Mouse (Mus musculus) adrenal gland, adult 18-20 months (tissue): ENCODE measurements at regions not wholly inside any gene's neighbourhood (a gene's known extent, or its start where the extent isn't known, plus 50 kb on each side); places are given as distances from the start of the nearest gene placed in this dataset.

Source experiments
- DNase-seq, 2 experiments: peaks; one replicate each; pipeline ENCODE4 v3.0.0; 2021 to 2022; ENCODE audit warnings: low spot score in 2 of 2

DNA sequence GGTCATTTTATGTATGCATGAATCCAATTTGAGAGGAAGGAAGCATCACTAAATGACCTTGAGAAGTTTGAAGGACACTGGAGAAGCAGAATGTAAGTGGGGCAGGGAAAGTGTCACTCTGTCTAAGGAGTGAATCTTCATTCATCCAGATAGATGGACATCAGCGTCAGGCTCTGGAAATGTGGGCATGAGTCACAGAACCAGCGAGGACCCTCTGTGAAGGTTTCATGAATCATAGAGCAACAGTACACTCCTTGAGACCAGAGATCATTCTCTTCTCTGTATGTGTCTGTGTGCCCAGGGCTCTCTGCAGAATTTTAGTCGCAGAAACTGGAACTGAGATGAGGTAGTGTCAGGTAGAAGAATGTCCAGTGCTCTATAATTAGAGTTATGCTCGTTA lies 62.4 kb upstream of the Lypd6 start:
- no peak for DNase-seq

DNA sequence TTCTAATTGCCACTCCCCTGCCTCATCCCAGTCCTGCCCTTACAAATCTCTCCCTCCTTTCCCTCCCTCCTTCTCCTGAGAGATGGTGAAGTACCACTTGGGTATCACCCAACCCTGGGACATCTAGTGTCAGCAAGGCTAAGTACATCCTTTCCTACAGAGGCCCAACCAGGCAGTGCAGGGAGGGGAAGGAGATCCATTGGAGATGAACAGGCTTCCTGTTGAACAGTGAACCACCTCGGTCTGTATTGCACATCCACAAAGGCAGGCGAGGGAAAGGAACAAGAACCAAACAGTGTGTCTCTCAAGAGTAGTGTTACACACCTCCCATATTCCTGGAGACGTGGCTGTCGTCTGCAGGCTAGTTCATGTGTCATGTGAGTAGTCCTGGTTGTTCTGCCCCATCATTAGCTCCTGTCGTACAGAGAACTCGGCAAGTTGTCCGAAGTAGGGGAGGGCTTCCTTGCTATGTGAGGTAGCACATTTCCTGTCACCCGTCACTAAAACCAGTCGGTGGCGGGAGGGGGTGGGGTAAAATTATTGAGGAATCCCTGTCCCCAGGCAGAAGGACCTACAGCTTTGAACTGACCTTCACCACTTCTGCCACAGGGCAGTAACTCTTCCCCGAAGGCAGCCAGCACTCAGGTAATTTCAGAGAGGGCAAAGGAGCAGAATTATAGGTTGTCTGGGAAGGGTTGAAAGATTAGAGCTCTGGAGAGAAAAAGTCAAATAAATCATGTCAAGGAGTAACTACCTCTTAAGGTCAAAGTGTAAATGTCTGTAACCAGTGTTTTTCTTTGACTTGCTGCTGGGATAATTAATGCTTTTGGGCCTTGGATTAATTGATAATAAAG lies 61.3 kb upstream of the Lypd6 start:
- DNase-seq, result peak in 1 of 2 experiments; percentile 8

DNA sequence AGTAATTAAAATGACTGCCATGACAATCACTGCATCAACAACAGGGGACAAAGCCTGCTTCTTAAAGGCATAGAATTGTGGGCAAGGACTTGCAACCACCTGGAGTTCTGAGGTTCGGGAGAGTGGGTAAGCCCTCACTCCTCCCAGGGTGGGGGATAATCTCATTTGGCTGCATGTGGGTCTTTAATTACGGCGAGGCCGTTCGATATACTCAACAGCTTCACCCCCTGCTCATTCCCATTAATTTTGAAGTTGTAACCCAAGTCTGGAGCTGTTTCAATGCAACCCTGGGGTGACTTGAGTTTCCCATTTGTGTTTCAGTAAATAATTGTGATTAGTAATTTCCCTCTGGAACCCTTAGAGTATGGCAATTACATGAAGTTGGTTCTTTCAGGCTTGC lies 57.9 kb upstream of the Lypd6 start:
- no peak for DNase-seq

DNA sequence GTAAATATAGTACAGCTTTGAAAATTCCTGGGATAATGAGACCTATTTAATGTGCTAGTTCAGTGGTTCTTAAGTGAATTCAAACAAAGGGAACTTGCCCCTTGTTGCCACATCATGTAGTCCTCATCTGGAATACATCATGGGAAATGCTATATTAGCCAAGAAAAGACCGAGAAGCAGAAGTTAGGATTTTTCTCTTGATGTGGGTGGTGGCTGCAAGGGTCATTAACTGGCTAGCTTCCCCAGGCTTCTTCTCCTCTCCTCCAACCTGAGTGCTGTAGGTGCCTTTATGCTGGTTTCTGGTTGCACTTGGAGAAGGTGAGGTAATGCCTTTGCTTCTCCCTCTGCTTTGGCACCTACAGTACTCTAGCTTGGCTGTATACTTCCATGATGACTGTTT lies 55.8 kb upstream of the Lypd6 start:
- no peak for DNase-seq

DNA sequence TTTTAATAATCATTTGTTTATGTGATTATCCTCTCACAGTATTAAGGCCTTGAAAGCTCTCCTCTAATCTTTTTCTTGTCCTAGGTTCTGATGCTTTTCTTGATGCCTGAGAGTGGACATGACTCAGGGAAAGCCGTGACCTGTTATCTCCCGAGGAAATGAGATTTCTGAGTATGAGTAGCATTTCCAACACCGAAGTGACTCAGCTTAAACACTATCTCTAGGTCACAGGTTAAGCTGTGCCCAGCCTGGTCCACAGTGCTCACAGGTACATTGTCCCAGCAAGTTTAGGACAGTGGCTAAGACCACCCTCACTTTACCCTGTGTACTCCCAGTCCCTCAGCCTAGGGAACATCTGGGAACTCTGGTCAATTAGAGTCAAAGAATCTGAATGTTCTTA lies 53.9 kb upstream of the Lypd6 start:
- no peak for DNase-seq

DNA sequence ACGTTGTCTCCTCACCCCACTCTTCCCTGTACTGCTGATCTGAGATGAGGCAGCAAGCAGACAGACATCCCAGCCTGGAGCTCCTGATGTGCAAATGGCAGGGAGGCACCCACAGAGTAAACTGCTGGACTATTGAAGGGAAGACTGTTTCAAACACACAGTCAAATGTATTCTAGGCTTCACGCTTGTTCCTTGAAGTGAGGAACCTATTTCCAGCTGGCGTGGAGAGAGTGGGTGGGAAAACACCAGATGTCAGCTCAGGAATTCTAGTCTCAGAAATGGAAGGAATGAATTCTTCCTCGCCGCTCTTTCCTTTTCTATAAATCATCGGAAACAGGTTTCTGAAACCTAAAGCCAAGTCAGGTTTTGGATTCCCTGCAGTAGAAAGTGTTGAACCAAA lies 53.0 kb upstream of the Lypd6 start:
- DNase-seq, result no peak

DNA sequence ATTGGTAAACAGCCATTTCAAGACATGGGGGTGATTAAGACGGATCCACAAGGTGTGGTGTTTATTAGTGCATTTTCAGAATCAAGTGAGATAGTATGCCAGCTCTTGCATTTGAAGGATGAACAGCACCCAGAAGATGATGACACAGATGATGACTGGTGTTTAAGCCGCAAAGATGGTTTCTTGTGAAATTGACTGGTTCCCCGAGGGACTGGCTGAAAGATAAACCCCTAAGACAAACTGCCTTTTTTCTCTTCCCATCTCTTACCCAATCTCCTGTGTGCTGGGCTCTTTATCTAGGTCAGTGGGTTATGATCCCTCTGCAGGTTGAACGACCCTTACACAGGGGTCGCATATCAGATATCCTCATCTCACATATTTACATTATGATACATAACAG lies 52.3 kb upstream of the Lypd6 start:
- DNase-seq, result no peak

DNA sequence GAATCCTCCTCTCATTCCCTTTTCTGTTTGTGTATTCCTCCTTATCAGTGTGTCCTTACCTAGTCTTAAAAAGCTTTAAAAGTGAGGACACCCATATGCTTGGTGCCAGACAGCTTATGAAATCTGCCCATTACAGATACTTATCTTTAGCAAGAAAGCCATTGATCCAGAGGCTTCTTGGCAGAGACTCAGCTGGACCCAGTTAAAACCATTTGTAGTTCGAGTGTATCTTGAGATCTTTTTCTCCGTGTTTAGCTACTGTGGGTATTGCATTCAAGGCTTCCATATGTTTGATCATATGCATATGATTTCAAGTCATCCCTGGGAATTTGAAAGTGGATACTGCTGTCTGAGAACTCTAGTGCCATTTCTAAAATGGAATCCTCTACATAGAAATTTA lies 51.5 kb upstream of the Lypd6 start:
- DNase-seq, result no peak
